Mouse (Mus musculus) kidney, postnatal 25 days (tissue): ENCODE measurements around the gene Olfr1431.
"Not testable (repeated sequence)": the region's sequence is repeated elsewhere in the genome, so short reads cannot be mapped to it uniquely, and the experiment has no call there.

ENCODE experiments used
- DNase-seq, 2 experiments: peaks; one replicate each; pipeline ENCODE4 v3.0.0; 2021; ENCODE audit warnings: mixed read lengths in 2 of 2

Gene Olfr1431

GRCm38 (mm10) chr19:12200334-12200733, at the start of gene Olfr1431:
Olfr1431 (plus strand) TSS chr19:12200634.
- no peak for DNase-seq

- not testable (repeated sequence) for DNase-seq
These were observed 30.3 kb upstream of the Olfr1431 start, which contains the start of gene Olfr1555-ps1 for GRCm38 (mm10) chr19:12170062-12170599. Olfr1555-ps1 (minus strand) TSS chr19:12170112.

GRCm38 (mm10) chr19:12175431-12175830, 25.0 kb upstream of the Olfr1431 start:
- DNase-seq, result not testable (repeated sequence)

GRCm38 (mm10) chr19:12199076-12199475, 1.4 kb upstream of the Olfr1431 start:
- DNase-seq, result not testable (repeated sequence)

- DNase-seq, result not testable (repeated sequence)
These were observed 32.1 kb downstream of the Olfr1431 start, which contains the start of gene Olfr1432 for GRCm38 (mm10) chr19:12232496-12232895. Olfr1432 (minus strand) TSS chr19:12232596.

GRCm38 (mm10) chr19:12241559-12241958, 41.1 kb downstream of the Olfr1431 start, which contains the start of gene Olfr262:
Olfr262 (minus strand) TSS chr19:12241659.
- no peak for DNase-seq

GRCm38 (mm10) chr19:12260732-12261131, 60.3 kb downstream of the Olfr1431 start, which contains the start of gene Olfr235:
Olfr235 (plus strand) TSS chr19:12261032.
- no peak for DNase-seq
